Comparison of ENCODE assay signal across 20 mouse cellular contexts in the genomic region with DNA sequence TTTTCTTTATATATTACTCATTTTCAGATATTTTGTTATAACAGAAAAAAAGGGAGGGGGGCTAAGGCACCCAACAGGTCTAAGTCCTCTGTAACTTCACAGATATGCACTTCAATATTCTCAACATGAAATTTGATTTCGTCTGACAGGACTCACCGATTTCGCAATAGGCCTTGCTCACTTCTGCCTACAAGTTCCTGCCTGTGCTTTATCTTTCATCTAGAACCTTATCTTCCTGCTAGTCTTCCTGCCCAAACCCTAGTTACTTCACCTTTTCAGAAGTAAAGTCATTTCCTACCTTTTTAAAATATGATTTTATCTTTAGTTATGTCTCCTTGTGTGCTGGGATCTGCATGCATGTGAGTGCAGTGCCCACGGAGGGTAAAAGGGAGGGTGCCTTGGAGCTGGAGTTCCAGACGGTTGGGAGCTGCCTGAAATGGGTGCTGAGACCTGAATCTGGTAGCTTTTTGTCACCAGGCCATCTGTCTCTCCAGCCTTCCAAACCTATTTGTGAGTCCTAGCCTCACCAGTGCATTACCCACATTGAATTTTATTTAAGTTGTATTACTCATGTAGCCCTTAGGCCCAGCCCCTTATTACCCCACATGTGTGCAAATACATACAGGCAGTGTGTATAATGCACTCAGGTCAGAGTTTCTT. TPM values are rescaled to one million over a fixed set of nuclear protein-coding genes. Genes with fewer than 3 reads are reported as not detected.
DNase-seq lines count a peak whose midpoint lies in the region; ATAC-seq and TF ChIP-seq lines count a peak whose summit lies in the region.
"Had no signal": no experiment of that assay in that cellular context is flagged by ENCODE, and none has a peak within 500 bp of the region (broad histone marks: within the 10 kb centered on the region; RNA-seq: fewer than 3 reads in every experiment).

No protein-coding gene starts in this region.

- ATAC-seq in liver, embryonic 12.5 days, result no peak
- ATAC-seq in monocyte, adult 5-6 weeks (replicated peaks; ENCODE audit: insufficient number of reproducible peaks, low FRiP score, low TSS enrichment, poor library complexity, severe bottlenecking), result peak; percentile 63
- ATAC-seq in midbrain, embryonic 14.5 days (ENCODE audit: low FRiP score, low TSS enrichment), result no peak
- ATAC-seq in erythroid progenitor cell, adult 5-6 weeks (replicated peaks; ENCODE audit: low FRiP score, poor library complexity, severe bottlenecking), result no peak
- ATAC-seq: hindbrain, embryonic 16.5 days; midbrain, embryonic 16.5 days had no signal

- intact Hi-C loops in left cerebral cortex, adult 2 months (cut with DNase I), result no loop called here

- H3K79me2 ChIP-seq in liver, adult 2 months (ENCODE audit: control insufficient read depth, insufficient read depth, low read length), result no peaks in the 10 kb centered on the region
- H3K79me2 ChIP-seq in MEL (ENCODE audit: control insufficient read depth, insufficient read depth, low read length, poor library complexity), result no peaks in the 10 kb centered on the region

- no peak for TF ChIP-seq POLR2A in liver, adult 2 months (IDR thresholded peaks at IDR 0.05; ENCODE audit: extremely low read depth, insufficient read depth, low read length)
- no peak for TF ChIP-seq POLR2A in MEL (IDR thresholded peaks at IDR 0.05; ENCODE audit: control insufficient read depth in 1 of 2, insufficient read depth in 1 of 2, low read depth in 1 of 2, low read length in 2 of 2, poor library complexity in 1 of 2)

- no peak for TF ChIP-seq CTCF in liver, adult 2 months (IDR thresholded peaks at IDR 0.05; ENCODE audit: low read depth, low read length)
- TF ChIP-seq CTCF in MEL (IDR thresholded peaks at IDR 0.05 in 2 of 3, conservative IDR thresholded peaks at IDR 0.05 in 1 of 3; ENCODE audit: control insufficient read depth in 1 of 3, insufficient read depth in 1 of 3, low read depth in 2 of 3, low read length in 3 of 3, poor library complexity in 1 of 3, severe bottlenecking in 1 of 3), result no peak
- TF ChIP-seq CTCF in left cerebral cortex, adult 2 months (IDR thresholded peaks at IDR 0.05), result no peak

- H3K36me3 ChIP-seq in liver, adult 2 months (ENCODE audit: control insufficient read depth, insufficient read depth, low read length), result no peaks in the 10 kb centered on the region
- H3K36me3 ChIP-seq in MEL (ENCODE audit: control insufficient read depth in 1 of 2, insufficient read depth in 2 of 2, low read length in 2 of 2), result peaks cover 0 to 21% of the 10 kb centered on the region in 2 experiments; a peak in 2 of 4 replicates
- H3K36me3 ChIP-seq in liver, embryonic 12.5 days, result no peaks in the 10 kb centered on the region
- H3K36me3 ChIP-seq in midbrain, embryonic 14.5 days (ENCODE audit: control insufficient read depth, insufficient read depth, low read length), result no peaks in the 10 kb centered on the region
- H3K36me3 ChIP-seq: forebrain, embryonic 10.5 days; heart, embryonic 13.5 days; neural tube, embryonic 12.5 days had no signal

- TF ChIP-seq RAD21 in MEL (IDR thresholded peaks at IDR 0.05; ENCODE audit: low read depth, low read length), result no peak

- H3K4me2 ChIP-seq in liver, embryonic 12.5 days, result no peak overlapping the region
- no peak overlapping the region for H3K4me2 ChIP-seq in midbrain, embryonic 14.5 days (ENCODE audit: low read length)
- H3K4me2 ChIP-seq: heart, embryonic 13.5 days; neural tube, embryonic 12.5 days had no signal

- H3K27ac ChIP-seq in liver, adult 2 months (replicated peaks; ENCODE audit: insufficient read depth, low read depth, low read length), result peak overlapping the region; percentile 73
- H3K27ac ChIP-seq in MEL (ENCODE audit: control insufficient read depth, low read depth, low read length), result no peak overlapping the region
- H3K27ac ChIP-seq in liver, embryonic 12.5 days, result peak overlapping the region; percentile 52
- H3K27ac ChIP-seq in left cerebral cortex, adult 2 months, result no peak overlapping the region
- H3K27ac ChIP-seq in midbrain, embryonic 14.5 days (replicated peaks; ENCODE audit: low read depth, low read length), result no peak overlapping the region
- H3K27ac ChIP-seq: forebrain, embryonic 10.5 days; heart, embryonic 13.5 days; neural tube, embryonic 12.5 days had no signal

- peaks cover 20% of the 10 kb centered on the region for H3K4me1 ChIP-seq in liver, adult 2 months (ENCODE audit: control insufficient read depth, insufficient read depth, low read length)
- peaks cover 0 to 17% of the 10 kb centered on the region in 2 experiments; a peak in 3 of 4 replicates for H3K4me1 ChIP-seq in MEL (ENCODE audit: control insufficient read depth in 1 of 2, insufficient read depth in 2 of 2, low read length in 2 of 2)
- peaks cover 56% of the 10 kb centered on the region for H3K4me1 ChIP-seq in liver, embryonic 12.5 days
- no peaks in the 10 kb centered on the region for H3K4me1 ChIP-seq in midbrain, embryonic 14.5 days (ENCODE audit: control insufficient read depth, insufficient read depth, low read length)
- H3K4me1 ChIP-seq: forebrain, embryonic 10.5 days; heart, embryonic 13.5 days; neural tube, embryonic 12.5 days had no signal

- H3K4me3 ChIP-seq in liver, adult 2 months (ENCODE audit: insufficient read depth, low read depth, low read length), result no peak overlapping the region
- no peak overlapping the region for H3K4me3 ChIP-seq in MEL (ENCODE audit: control insufficient read depth in 1 of 2, insufficient read depth in 1 of 2, low read depth in 2 of 2, low read length in 2 of 2)
- H3K4me3 ChIP-seq in liver, embryonic 12.5 days, result no peak overlapping the region
- no peak overlapping the region for H3K4me3 ChIP-seq in left cerebral cortex, adult 2 months
- no peak overlapping the region for H3K4me3 ChIP-seq in midbrain, embryonic 14.5 days (replicated peaks; ENCODE audit: low read depth, low read length)
- H3K4me3 ChIP-seq: forebrain, embryonic 10.5 days; heart, embryonic 13.5 days; neural tube, embryonic 12.5 days had no signal

- H3K9me3 ChIP-seq in MEL (replicated peaks; ENCODE audit: insufficient read depth, low read length), result no peaks in the 10 kb centered on the region
- no peaks in the 10 kb centered on the region for H3K9me3 ChIP-seq in liver, embryonic 12.5 days (replicated peaks)
- H3K9me3 ChIP-seq in midbrain, embryonic 14.5 days (ENCODE audit: control insufficient read depth, low read length), result no peaks in the 10 kb centered on the region
- H3K9me3 ChIP-seq: forebrain, embryonic 10.5 days; heart, embryonic 13.5 days; neural tube, embryonic 12.5 days had no signal

- 31% methylated on average over 5 of the region's 5 CpGs for WGBS in liver, adult 2 months
- WGBS in liver, embryonic 12.5 days (ENCODE audit: insufficient replicate concordance), result 33% methylated on average over 5 of the region's 5 CpGs
- 90% methylated on average over 5 of the region's 5 CpGs for WGBS in midbrain, embryonic 14.5 days

- DNase-seq in liver, adult 2 months (ENCODE audit: extremely low read depth, low read depth, low spot score), result peak; percentile 80
- no peak for DNase-seq in liver
- peak; percentile 37 for DNase-seq in MEL (ENCODE audit: low read depth, low spot score)
- DNase-seq in left cerebral cortex, adult 2 months (ENCODE audit: extremely low spot score in 1 of 2, low spot score in 2 of 2), result no peak
- DNase-seq in midbrain, embryonic 14.5 days, result no peak
- DNase-seq: adrenal gland, adult 2 months; cerebellum, adult 8-10 months; kidney, adult 11 months; lung, postnatal 10 days; right cerebral cortex, adult 18-20 months; thymus, postnatal 25 days had no signal

- no peaks in the 10 kb centered on the region for H3K27me3 ChIP-seq in liver, adult 2 months (ENCODE audit: control insufficient read depth, insufficient read depth, low read length)
- H3K27me3 ChIP-seq in MEL (ENCODE audit: control insufficient read depth in 1 of 2, insufficient read depth in 2 of 2, low read length in 2 of 2), result no peaks in the 10 kb centered on the region
- no peaks in the 10 kb centered on the region for H3K27me3 ChIP-seq in liver, embryonic 12.5 days (replicated peaks)
- no peaks in the 10 kb centered on the region for H3K27me3 ChIP-seq in midbrain, embryonic 14.5 days (ENCODE audit: control insufficient read depth, insufficient read depth, low read length)
- H3K27me3 ChIP-seq: heart, embryonic 13.5 days; neural tube, embryonic 12.5 days had no signal

- TF ChIP-seq EP300 in MEL (IDR thresholded peaks at IDR 0.05; ENCODE audit: low read depth in 1 of 2, low read length in 2 of 2), result peak; percentile 67 to 80

- no peak overlapping the region for H3K9ac ChIP-seq in liver, adult 2 months (ENCODE audit: low read depth, low read length)
- H3K9ac ChIP-seq in MEL (ENCODE audit: control insufficient read depth, low read depth, low read length, poor library complexity, severe bottlenecking), result no peak overlapping the region
- H3K9ac ChIP-seq in liver, embryonic 12.5 days, result no peak overlapping the region
- no peak overlapping the region for H3K9ac ChIP-seq in midbrain, embryonic 14.5 days (replicated peaks; ENCODE audit: low read length)
- H3K9ac ChIP-seq: heart, embryonic 13.5 days; liver, embryonic 14.5 days; neural tube, embryonic 12.5 days had no signal

RNA-seq across cellular contexts. Expression of a gene that starts 6.0 kb away (rescaled TPM):
- 254 and 300 TPM in 2 replicates for total RNA-seq in liver, adult 2 months (2014; rRNA removed)
- 110 and 114 TPM in 2 replicates for polyA plus RNA-seq in liver, adult 2 months (2012; rRNA removed)
- total RNA-seq in MEL (2012; rRNA removed), result 64.8 and 74.3 TPM in 2 replicates
- polyA plus RNA-seq in MEL (2012; ENCODE audit: insufficient read depth in 1 of 2, insufficient read length in 2 of 2, low read depth in 1 of 2, low replicate concordance in 2 of 2, missing spikeins in 1 of 2), result 10 to 100 TPM in 1 of 2 experiments, not detected in 1; 76.1 TPM
- polyA plus RNA-seq in liver, embryonic 12.5 days (2016; fragmentation: Nextera tagmentation; extraction: Ambion mirVana), result 10.1 and 10.3 TPM in 2 replicates
- 13.4 to 39.6 TPM (median 30.9 TPM) in 3 replicates for total RNA-seq in monocyte, adult 5-6 weeks (2017)
- total RNA-seq in left cerebral cortex, adult 2 months (2021), result 1 to 10 TPM; 3.1 to 3.4 TPM
- polyA plus RNA-seq in midbrain, embryonic 14.5 days (2014; fragmentation: Nextera tagmentation; extraction: Ambion mirVana), result 0.42 and 0.61 TPM in 2 replicates
- 23.4 and 28.1 TPM in 2 replicates for total RNA-seq in erythroid progenitor cell, adult 5-6 weeks (2015; ENCODE audit: low replicate concordance)
- total RNA-seq in erythroid progenitor cell, adult 5-6 weeks (2017; ENCODE audit: low replicate concordance), result 33.5 and 50.6 TPM in 2 replicates
- polyA plus RNA-seq: forebrain, embryonic 10.5 days had no signal

RNA-seq across cellular contexts. Expression of a gene that starts 41.1 kb away (rescaled TPM):
- 0.34 and 0.46 TPM in 2 replicates for total RNA-seq in liver, adult 2 months (2014; rRNA removed)
- polyA plus RNA-seq in liver, adult 2 months (2012; rRNA removed), result 0.09 and 0.16 TPM in 2 replicates
- not detected in 2 replicates for total RNA-seq in MEL (2012; rRNA removed)
- polyA plus RNA-seq in MEL (2012; ENCODE audit: insufficient read depth in 1 of 2, insufficient read length in 2 of 2, low read depth in 1 of 2, low replicate concordance in 2 of 2, missing spikeins in 1 of 2), result not detected
- polyA plus RNA-seq in liver, embryonic 12.5 days (2016; fragmentation: Nextera tagmentation; extraction: Ambion mirVana), result 6.2 and 6.7 TPM in 2 replicates
- total RNA-seq in monocyte, adult 5-6 weeks (2017), result 2.6 to 3.9 TPM (median 2.6 TPM) in 3 replicates
- 10 to 100 TPM in 1 of 2 experiments, 1 to 10 TPM in 1; 9.6 to 12.0 TPM for total RNA-seq in left cerebral cortex, adult 2 months (2021)
- 0.36 and 16.0 TPM in 2 replicates for polyA plus RNA-seq in midbrain, embryonic 14.5 days (2014; fragmentation: Nextera tagmentation; extraction: Ambion mirVana)
- not detected in 2 replicates for total RNA-seq in erythroid progenitor cell, adult 5-6 weeks (2015; ENCODE audit: low replicate concordance)
- 0.26 TPM in 1 of 2 replicates, not detected in the other for total RNA-seq in erythroid progenitor cell, adult 5-6 weeks (2017; ENCODE audit: low replicate concordance)

Comparison
In these comparisons a context has a peak if more than half of its experiments do, and no peak if none do; other contexts are left out.
1. DNase-seq: peak in liver, adult 2 months (single experiment) and MEL (single experiment); none in liver (single experiment), left cerebral cortex, adult 2 months (0 of 2) and midbrain, embryonic 14.5 days (single experiment).
2. H3K27ac ChIP-seq: peak in liver, adult 2 months (single experiment) and liver, embryonic 12.5 days (single experiment); none in MEL (single experiment), left cerebral cortex, adult 2 months (single experiment) and midbrain, embryonic 14.5 days (single experiment).